Mouse (Mus musculus): Measurements from ENCODE around the gene Tceanc2. TPM values are rescaled to one million over a fixed set of nuclear protein-coding genes. Genes with fewer than 3 reads are reported as not detected.

The Tceanc2 gene
- total and polyA plus RNA-seq, 3 experiments: 1.9 to 9.4 TPM; not detected in 1

DNA sequence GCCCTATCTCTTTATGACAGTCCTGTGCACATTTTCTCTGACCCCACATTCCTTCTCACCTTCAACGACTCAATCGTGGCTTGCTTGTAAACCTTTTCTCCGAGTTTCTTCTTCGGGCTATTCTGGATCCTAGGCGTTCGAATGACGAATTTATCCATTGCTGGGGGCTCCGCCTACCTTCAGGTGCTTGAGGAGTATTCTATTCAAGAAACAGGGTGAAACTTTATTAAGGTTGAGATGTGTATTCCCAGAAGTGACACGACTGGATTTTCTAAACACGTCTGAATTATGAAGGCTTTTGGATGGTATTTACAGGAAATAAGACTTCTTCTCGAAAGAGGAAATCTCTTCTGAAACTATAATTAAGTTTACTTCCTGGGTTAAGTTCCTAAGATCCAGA is 1.4 kb downstream of the Tceanc2 start:
- Histone ChIP-seq H3K36me3 (ENCODE audit: control insufficient read depth in 1 of 2, insufficient read depth in 2 of 2, low read length in 2 of 2) (peaks cover 2 to 33% of the 10 kb centered on the region in 2 experiments), H3K4me3 (ENCODE audit: control insufficient read depth in 1 of 2, insufficient read depth in 1 of 2, low read depth in 2 of 2, low read length in 2 of 2) (peak overlapping the region; percentile 73 to 91), H3K9me3 (replicated peaks; ENCODE audit: insufficient read depth, low read length) (no peaks in the 10 kb centered on the region), H3K27me3 (ENCODE audit: control insufficient read depth in 1 of 2, insufficient read depth in 2 of 2, low read length in 2 of 2) (no peaks in the 10 kb centered on the region), H3K27ac (ENCODE audit: control insufficient read depth, low read depth, low read length) (peak overlapping the region; percentile 89; the same call in 1 of the 2 replicates), H3K9ac (ENCODE audit: control insufficient read depth, low read depth, low read length, poor library complexity, severe bottlenecking) (peak overlapping the region; percentile 88), H3K4me1 (ENCODE audit: control insufficient read depth in 1 of 2, insufficient read depth in 2 of 2, low read length in 2 of 2) (peaks cover 11 to 12% of the 10 kb centered on the region in 2 experiments), H3K79me2 (ENCODE audit: control insufficient read depth, insufficient read depth, low read length, poor library complexity) (peaks cover 42% of the 10 kb centered on the region)
- DNase-seq (ENCODE audit: low read depth, low spot score): no peak
- TF ChIP-seq UBTF (IDR thresholded peaks at IDR 0.05; ENCODE audit: borderline replicate concordance, insufficient read depth, low read depth, low read length) (0 out of 2 replicates have a peak, but pooled peaks have one; percentile 5), BHLHE40 (IDR thresholded peaks at IDR 0.05; ENCODE audit: borderline replicate concordance, low read depth, low read length) (no peak)

DNA sequence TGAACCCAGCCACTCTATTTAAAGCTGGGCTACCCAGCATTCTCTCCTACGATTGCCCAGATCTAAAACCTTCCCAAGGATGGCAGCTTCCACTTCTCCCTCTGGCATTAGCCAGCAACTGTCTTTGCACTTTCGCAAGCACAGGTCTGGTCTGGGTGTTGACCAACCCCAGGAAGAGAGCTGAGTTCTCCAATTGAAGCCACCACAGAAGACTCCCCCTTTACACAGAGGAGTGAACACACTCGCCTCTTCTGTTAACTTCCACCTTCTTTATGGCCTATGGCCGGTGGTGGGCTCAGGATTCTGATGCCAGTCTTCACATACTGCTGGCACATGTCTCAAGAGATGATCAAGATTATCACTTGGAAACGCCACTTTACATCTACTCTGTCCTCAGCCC is 11.1 kb downstream of the Tceanc2 start:
- Histone ChIP-seq H3K79me2 (ENCODE audit: control insufficient read depth, insufficient read depth, low read length, poor library complexity) (no peaks in the 10 kb centered on the region), H3K9ac (ENCODE audit: control insufficient read depth, low read depth, low read length, poor library complexity, severe bottlenecking) (no peak overlapping the region), H3K9me3 (replicated peaks; ENCODE audit: insufficient read depth, low read length) (no peaks in the 10 kb centered on the region), H3K4me1 (ENCODE audit: control insufficient read depth in 1 of 2, insufficient read depth in 2 of 2, low read length in 2 of 2) (peaks cover 3 to 9% of the 10 kb centered on the region in 2 experiments; a peak in 3 of 4 replicates), H3K4me3 (ENCODE audit: control insufficient read depth in 1 of 2, insufficient read depth in 1 of 2, low read depth in 2 of 2, low read length in 2 of 2) (no peak overlapping the region), H3K27me3 (ENCODE audit: control insufficient read depth in 1 of 2, insufficient read depth in 2 of 2, low read length in 2 of 2) (no peaks in the 10 kb centered on the region), H3K27ac (ENCODE audit: control insufficient read depth, low read depth, low read length) (no peak overlapping the region), H3K36me3 (ENCODE audit: control insufficient read depth in 1 of 2, insufficient read depth in 2 of 2, low read length in 2 of 2) (peaks cover 0 to 7% of the 10 kb centered on the region in 2 experiments; a peak in 2 of 4 replicates)
- no peak for DNase-seq (ENCODE audit: low read depth, low spot score)
- TF ChIP-seq MAFK (IDR thresholded peaks at IDR 0.05; ENCODE audit: borderline replicate concordance, low read depth, low read length) (no peak), SIN3A (IDR thresholded peaks at IDR 0.05; ENCODE audit: low read length) (no peak), KAT2A (conservative IDR thresholded peaks at IDR 0.05; ENCODE audit: low read depth, low read length) (no peak), NELFE (IDR thresholded peaks at IDR 0.05; ENCODE audit: low read depth, low read length) (no peak), JUND (IDR thresholded peaks at IDR 0.05; ENCODE audit: low read depth, low read length) (no peak), POLR2AphosphoS2 (IDR thresholded peaks at IDR 0.05; ENCODE audit: low read length) (no peak), USF2 (IDR thresholded peaks at IDR 0.05; ENCODE audit: borderline replicate concordance in 1 of 2, insufficient read depth in 1 of 2, low read depth in 1 of 2, low read length in 2 of 2) (no peak), ZNF384 (IDR thresholded peaks at IDR 0.05; ENCODE audit: low read depth, low read length) (no peak), ZC3H11A (IDR thresholded peaks at IDR 0.05; ENCODE audit: low read depth, low read length) (no peak), MYB (IDR thresholded peaks at IDR 0.05; ENCODE audit: low read depth, low read length) (no peak), ETS1 (IDR thresholded peaks at IDR 0.05; ENCODE audit: low read depth, low read length) (no peak), TBP (IDR thresholded peaks at IDR 0.05; ENCODE audit: low read depth, low read length) (no peak), USF1 (IDR thresholded peaks at IDR 0.05; ENCODE audit: low read depth, low read length) (no peak), GATA1 (IDR thresholded peaks at IDR 0.05; ENCODE audit: low read depth, low read length) (no peak), SMC3 (IDR thresholded peaks at IDR 0.05; ENCODE audit: low read depth, low read length) (no peak), BHLHE40 (IDR thresholded peaks at IDR 0.05; ENCODE audit: borderline replicate concordance, low read depth, low read length) (no peak), GABPA (IDR thresholded peaks at IDR 0.05; ENCODE audit: low read depth, low read length) (no peak), TCF12 (IDR thresholded peaks at IDR 0.05; ENCODE audit: low read depth, low read length) (no peak)

Data from MEL (cell line).